Mouse (Mus musculus): Measurements from ENCODE around the gene Camk2g. TPM values are rescaled to one million over a fixed set of nuclear protein-coding genes. Genes with fewer than 3 reads are reported as not detected.

Camk2g gene
- total and polyA plus RNA-seq, 3 experiments: 36.8 to 41.0 (median 37.0) TPM

GRCm38 (mm10) chr14:20725660-20726339 is 68.1 kb downstream of the Camk2g start:
- Histone ChIP-seq H3K27ac (no peak overlapping the region), H3K4me1 (ENCODE audit: control insufficient read depth, insufficient read depth, low read length) (no peaks in the 10 kb centered on the region), H3K4me3 (no peak overlapping the region), H3K79me2 (replicated peaks; ENCODE audit: control insufficient read depth, insufficient read depth, low read length) (no peaks in the 10 kb centered on the region), H3K27me3 (ENCODE audit: control insufficient read depth, insufficient read depth, low read length) (no peaks in the 10 kb centered on the region), H3K36me3 (ENCODE audit: control insufficient read depth, insufficient read depth, low read length) (no peaks in the 10 kb centered on the region), H3K9ac (ENCODE audit: low read depth, low read length) (no peak overlapping the region)
- intact Hi-C loops (cut with DNase I): no loop called here
- TF ChIP-seq CTCF (IDR thresholded peaks at IDR 0.05): no peak
- TF ChIP-seq EP300 (IDR thresholded peaks at IDR 0.05; ENCODE audit: insufficient read depth, low read depth, low read length): no peak
- no peak for DNase-seq
- 54% methylated on average over 6 of the region's 6 CpGs for WGBS

DNA sequence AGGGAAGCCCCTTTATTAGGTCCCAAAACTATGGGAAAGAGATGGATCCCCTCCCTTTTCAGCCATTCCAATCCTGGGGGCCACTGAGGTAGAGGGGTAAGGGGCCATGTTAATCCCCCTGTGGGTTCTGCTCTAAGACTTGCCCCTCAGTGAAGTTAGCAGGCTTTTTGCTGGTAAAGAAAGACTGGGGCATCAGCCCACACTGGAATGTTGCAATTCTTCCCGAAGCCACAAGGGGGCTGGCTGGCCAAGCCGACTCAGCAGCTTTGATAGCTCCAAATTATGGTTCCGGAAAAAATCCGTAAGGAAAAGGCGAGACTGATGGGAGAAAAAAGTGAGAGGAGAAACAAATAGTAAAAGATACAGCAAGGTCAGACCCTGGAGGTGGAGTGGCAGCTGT is 69.8 kb downstream of the Camk2g start:
- no peak overlapping the region for H3K9ac ChIP-seq (ENCODE audit: low read depth, low read length)
- H3K36me3 ChIP-seq (ENCODE audit: control insufficient read depth, insufficient read depth, low read length): no peaks in the 10 kb centered on the region

DNA sequence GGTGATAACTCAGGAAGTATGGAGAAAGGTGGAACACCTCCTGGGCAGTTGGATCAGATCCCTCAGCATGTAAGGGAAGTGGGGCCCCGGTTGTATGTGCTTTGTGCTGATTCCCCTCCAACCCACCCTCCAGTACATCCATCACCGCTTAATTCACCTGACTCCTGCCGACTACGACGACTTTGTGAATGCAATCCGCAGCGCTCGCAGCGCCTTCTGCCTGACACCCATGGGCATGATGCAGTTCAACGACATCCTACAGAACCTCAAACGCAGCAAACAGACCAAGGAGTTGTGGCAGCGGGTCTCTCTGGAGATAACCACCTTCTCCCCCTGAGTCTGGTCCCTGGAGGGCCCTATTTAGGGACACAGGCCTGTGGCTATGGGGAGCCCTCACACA is 70.9 kb downstream of the Camk2g start:
- no peaks in the 10 kb centered on the region; the same call in 1 of the 2 replicates for H3K79me2 ChIP-seq (replicated peaks; ENCODE audit: control insufficient read depth, insufficient read depth, low read length)
- no peaks in the 10 kb centered on the region for H3K4me1 ChIP-seq (ENCODE audit: control insufficient read depth, insufficient read depth, low read length)
- no peaks in the 10 kb centered on the region for H3K27me3 ChIP-seq (ENCODE audit: control insufficient read depth, insufficient read depth, low read length)
- intact Hi-C loops (cut with DNase I): no loop called here
- H3K9ac ChIP-seq (ENCODE audit: low read depth, low read length): no peak overlapping the region
- DNase-seq: no peak
- H3K27ac ChIP-seq: no peak overlapping the region
- no peak overlapping the region for H3K4me3 ChIP-seq
- no peaks in the 10 kb centered on the region for H3K36me3 ChIP-seq (ENCODE audit: control insufficient read depth, insufficient read depth, low read length)
- TF ChIP-seq CTCF (IDR thresholded peaks at IDR 0.05) (no peak), EP300 (IDR thresholded peaks at IDR 0.05; ENCODE audit: insufficient read depth, low read depth, low read length) (no peak), POLR2A (IDR thresholded peaks at IDR 0.05; ENCODE audit: insufficient read depth, low read depth, low read length) (no peak)
- WGBS: 90% methylated on average over 12 of the region's 12 CpGs

More for the DNA sequence above, 69.8 kb downstream of the Camk2g start:
- TF ChIP-seq EP300 (IDR thresholded peaks at IDR 0.05; ENCODE audit: insufficient read depth, low read depth, low read length): no peak
- no peak for TF ChIP-seq POLR2A (IDR thresholded peaks at IDR 0.05; ENCODE audit: insufficient read depth, low read depth, low read length)
- TF ChIP-seq CTCF (IDR thresholded peaks at IDR 0.05): peak; percentile 97
- no peak overlapping the region for H3K4me3 ChIP-seq
- H3K4me1 ChIP-seq (ENCODE audit: control insufficient read depth, insufficient read depth, low read length): no peaks in the 10 kb centered on the region
- no peak overlapping the region for H3K27ac ChIP-seq
- no peaks in the 10 kb centered on the region for H3K27me3 ChIP-seq (ENCODE audit: control insufficient read depth, insufficient read depth, low read length)
- H3K79me2 ChIP-seq (replicated peaks; ENCODE audit: control insufficient read depth, insufficient read depth, low read length): no peaks in the 10 kb centered on the region; the same call in 1 of the 2 replicates
- 9% methylated on average over 5 of the region's 5 CpGs for WGBS
- intact Hi-C loops (cut with DNase I): no loop called here
- DNase-seq: peak; percentile 61 to 74

DNA sequence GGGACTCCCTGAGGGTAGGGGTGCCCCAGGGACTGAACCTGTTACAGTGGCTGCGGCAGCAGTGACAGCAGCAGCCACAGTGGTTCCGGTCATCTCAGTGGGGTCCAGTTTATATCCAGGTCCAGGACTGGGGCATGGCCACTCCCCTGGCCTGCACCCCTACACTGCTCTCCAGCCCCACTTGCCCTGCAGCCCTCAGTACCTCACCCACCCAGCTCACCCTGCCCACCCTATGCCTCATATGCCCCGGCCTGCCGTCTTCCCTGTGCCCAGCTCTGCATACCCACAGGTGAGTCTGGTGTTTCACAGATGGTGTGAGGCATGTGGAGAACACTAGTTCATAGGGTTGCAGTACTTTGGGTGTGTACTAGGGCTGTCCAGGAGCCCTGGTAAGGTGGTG is 72.5 kb downstream of the Camk2g start:
- no peaks in the 10 kb centered on the region for H3K36me3 ChIP-seq (ENCODE audit: control insufficient read depth, insufficient read depth, low read length)
- H3K4me1 ChIP-seq (ENCODE audit: control insufficient read depth, insufficient read depth, low read length): no peaks in the 10 kb centered on the region
- no peak for TF ChIP-seq CTCF (IDR thresholded peaks at IDR 0.05)
- TF ChIP-seq EP300 (IDR thresholded peaks at IDR 0.05; ENCODE audit: insufficient read depth, low read depth, low read length): no peak
- no peak for TF ChIP-seq POLR2A (IDR thresholded peaks at IDR 0.05; ENCODE audit: insufficient read depth, low read depth, low read length)
- no peak for DNase-seq
- H3K27ac ChIP-seq: no peak overlapping the region
- 90% methylated on average over 4 of the region's 4 CpGs for WGBS
- H3K79me2 ChIP-seq (replicated peaks; ENCODE audit: control insufficient read depth, insufficient read depth, low read length): no peaks in the 10 kb centered on the region; the same call in 1 of the 2 replicates
- H3K4me3 ChIP-seq: no peak overlapping the region
- intact Hi-C loops (cut with DNase I): no loop called here
- H3K27me3 ChIP-seq (ENCODE audit: control insufficient read depth, insufficient read depth, low read length): no peaks in the 10 kb centered on the region
- no peak overlapping the region for H3K9ac ChIP-seq (ENCODE audit: low read depth, low read length)

DNA sequence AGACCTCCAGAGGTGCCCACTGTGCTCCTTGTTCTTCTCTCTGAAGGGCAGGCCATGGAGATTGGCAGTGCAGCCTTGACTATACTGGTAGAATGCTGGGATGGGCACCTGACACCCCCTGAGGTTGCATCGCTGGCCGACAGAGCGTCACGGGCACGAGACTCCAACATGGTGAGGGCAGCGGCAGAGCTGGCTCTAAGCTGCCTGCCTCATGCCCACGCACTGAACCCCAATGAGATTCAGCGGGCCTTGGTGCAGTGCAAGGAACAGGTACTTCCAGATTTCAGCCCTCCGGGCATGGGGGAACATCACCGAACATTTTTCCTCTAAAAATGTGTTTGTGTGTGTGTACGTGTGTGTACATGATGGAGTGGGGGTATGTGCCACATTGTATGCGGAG is 74.1 kb downstream of the Camk2g start:
- 91% methylated on average over 12 of the region's 12 CpGs for WGBS
- H3K27ac ChIP-seq: no peak overlapping the region
- H3K36me3 ChIP-seq (ENCODE audit: control insufficient read depth, insufficient read depth, low read length): no peaks in the 10 kb centered on the region
- no peak for DNase-seq
- H3K79me2 ChIP-seq (replicated peaks; ENCODE audit: control insufficient read depth, insufficient read depth, low read length): no peaks in the 10 kb centered on the region; the same call in 1 of the 2 replicates
- TF ChIP-seq POLR2A (IDR thresholded peaks at IDR 0.05; ENCODE audit: insufficient read depth, low read depth, low read length): no peak
- TF ChIP-seq CTCF (IDR thresholded peaks at IDR 0.05): no peak
- no peak for TF ChIP-seq EP300 (IDR thresholded peaks at IDR 0.05; ENCODE audit: insufficient read depth, low read depth, low read length)
- H3K4me1 ChIP-seq (ENCODE audit: control insufficient read depth, insufficient read depth, low read length): no peaks in the 10 kb centered on the region
- H3K9ac ChIP-seq (ENCODE audit: low read depth, low read length): no peak overlapping the region
- intact Hi-C loops (cut with DNase I): no loop called here
- H3K27me3 ChIP-seq (ENCODE audit: control insufficient read depth, insufficient read depth, low read length): no peaks in the 10 kb centered on the region
- no peak overlapping the region for H3K4me3 ChIP-seq

DNA sequence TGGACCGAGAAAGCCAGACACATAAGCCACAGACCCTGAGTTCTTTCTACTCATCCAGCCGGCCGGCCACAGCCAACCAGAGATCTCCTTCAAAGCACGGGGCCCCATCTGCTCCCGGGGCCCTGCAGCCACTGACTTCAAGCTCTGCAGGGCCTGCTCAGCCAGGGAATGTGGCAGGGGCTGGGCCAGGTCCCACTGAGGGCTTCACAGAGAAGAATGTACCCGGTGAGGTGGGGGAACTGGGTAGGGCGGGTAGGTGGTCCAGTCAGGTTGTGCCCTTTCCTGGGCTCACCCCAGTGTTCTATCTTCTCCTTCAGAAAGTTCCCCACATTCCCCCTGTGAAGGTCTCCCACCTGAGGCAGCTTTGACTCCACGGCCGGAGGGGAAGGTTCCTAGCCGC is 75.4 kb downstream of the Camk2g start:
- TF ChIP-seq CTCF (IDR thresholded peaks at IDR 0.05) (no peak), POLR2A (IDR thresholded peaks at IDR 0.05; ENCODE audit: insufficient read depth, low read depth, low read length) (no peak), EP300 (IDR thresholded peaks at IDR 0.05; ENCODE audit: insufficient read depth, low read depth, low read length) (no peak)
- 91% methylated on average over 10 of the region's 10 CpGs for WGBS

More for the DNA sequence above, 75.4 kb downstream of the Camk2g start:
- H3K4me3 ChIP-seq: no peak overlapping the region
- no peak overlapping the region for H3K27ac ChIP-seq
- intact Hi-C loops (cut with DNase I): no loop called here
- H3K9ac ChIP-seq (ENCODE audit: low read depth, low read length): no peak overlapping the region
- H3K79me2 ChIP-seq (replicated peaks; ENCODE audit: control insufficient read depth, insufficient read depth, low read length): no peaks in the 10 kb centered on the region; the same call in 1 of the 2 replicates
- no peaks in the 10 kb centered on the region for H3K27me3 ChIP-seq (ENCODE audit: control insufficient read depth, insufficient read depth, low read length)
- H3K36me3 ChIP-seq (ENCODE audit: control insufficient read depth, insufficient read depth, low read length): no peaks in the 10 kb centered on the region
- no peaks in the 10 kb centered on the region for H3K4me1 ChIP-seq (ENCODE audit: control insufficient read depth, insufficient read depth, low read length)
- DNase-seq: no peak

Data from heart, adult 2 months (tissue).